Mouse (Mus musculus): Measurements from ENCODE around the gene Rdh16f1. TPM values are rescaled to one million over a fixed set of nuclear protein-coding genes. Genes with fewer than 3 reads are reported as not detected.

Gene Rdh16f1
- polyA plus RNA-seq, 1 experiment, result not detected

GRCm38 (mm10) chr10:127728437-127728836, 31.1 kb upstream of the Rdh16f1 start:
- no peaks in the 10 kb centered on the region for H3K27me3 ChIP-seq (ENCODE audit: control insufficient read depth, insufficient read depth, low read length)
- DNase-seq, result no peak
- H3K4me3 ChIP-seq (ENCODE audit: control insufficient read depth, insufficient read depth, low read length), result no peak overlapping the region
- 82% methylated on average over 8 of the region's 8 CpGs for WGBS
- H3K4me1 ChIP-seq (replicated peaks; ENCODE audit: control insufficient read depth, insufficient read depth, low read length), result no peaks in the 10 kb centered on the region
- H3K36me3 ChIP-seq (ENCODE audit: control insufficient read depth, insufficient read depth, low read length), result no peaks in the 10 kb centered on the region
- H3K27ac ChIP-seq (ENCODE audit: control insufficient read depth, insufficient read depth, low read length), result no peak overlapping the region
- no peak for TF ChIP-seq CTCF (IDR thresholded peaks at IDR 0.05; ENCODE audit: borderline replicate concordance, control insufficient read depth, extremely low read depth, insufficient read depth, low read length, poor library complexity)
- TF ChIP-seq POLR2A (IDR thresholded peaks at IDR 0.05; ENCODE audit: control insufficient read depth, extremely low read depth, insufficient read depth, low read length, poor library complexity), result no peak

- DNase-seq, result no peak
- Histone ChIP-seq H3K27ac (ENCODE audit: control insufficient read depth, insufficient read depth, low read length) (no peak overlapping the region), H3K27me3 (ENCODE audit: control insufficient read depth, insufficient read depth, low read length) (no peaks in the 10 kb centered on the region), H3K36me3 (ENCODE audit: control insufficient read depth, insufficient read depth, low read length) (no peaks in the 10 kb centered on the region), H3K4me3 (ENCODE audit: control insufficient read depth, insufficient read depth, low read length) (no peak overlapping the region), H3K4me1 (replicated peaks; ENCODE audit: control insufficient read depth, insufficient read depth, low read length) (no peaks in the 10 kb centered on the region)
- WGBS, result 84% methylated on average over 11 of the region's 11 CpGs
- TF ChIP-seq CTCF (IDR thresholded peaks at IDR 0.05; ENCODE audit: borderline replicate concordance, control insufficient read depth, extremely low read depth, insufficient read depth, low read length, poor library complexity) (no peak), POLR2A (IDR thresholded peaks at IDR 0.05; ENCODE audit: control insufficient read depth, extremely low read depth, insufficient read depth, low read length, poor library complexity) (no peak)
Observed at GRCm38 (mm10) chr10:127730285-127730932, 29.2 kb upstream of the Rdh16f1 start.

GRCm38 (mm10) chr10:127730933-127731310, 28.7 kb upstream of the Rdh16f1 start:
- 71% methylated on average over 9 of the region's 9 CpGs for WGBS
- no peak overlapping the region for H3K4me3 ChIP-seq (ENCODE audit: control insufficient read depth, insufficient read depth, low read length)
- no peaks in the 10 kb centered on the region for H3K36me3 ChIP-seq (ENCODE audit: control insufficient read depth, insufficient read depth, low read length)
- TF ChIP-seq POLR2A (IDR thresholded peaks at IDR 0.05; ENCODE audit: control insufficient read depth, extremely low read depth, insufficient read depth, low read length, poor library complexity) (no peak), CTCF (IDR thresholded peaks at IDR 0.05; ENCODE audit: borderline replicate concordance, control insufficient read depth, extremely low read depth, insufficient read depth, low read length, poor library complexity) (no peak)
- no peak overlapping the region for H3K27ac ChIP-seq (ENCODE audit: control insufficient read depth, insufficient read depth, low read length)
- no peaks in the 10 kb centered on the region for H3K27me3 ChIP-seq (ENCODE audit: control insufficient read depth, insufficient read depth, low read length)
- no peaks in the 10 kb centered on the region for H3K4me1 ChIP-seq (replicated peaks; ENCODE audit: control insufficient read depth, insufficient read depth, low read length)
- no peak for DNase-seq

GRCm38 (mm10) chr10:127731397-127731796, 28.2 kb upstream of the Rdh16f1 start:
- 35% methylated on average over 5 of the region's 5 CpGs for WGBS
- TF ChIP-seq POLR2A (IDR thresholded peaks at IDR 0.05; ENCODE audit: control insufficient read depth, extremely low read depth, insufficient read depth, low read length, poor library complexity), result no peak
- TF ChIP-seq CTCF (IDR thresholded peaks at IDR 0.05; ENCODE audit: borderline replicate concordance, control insufficient read depth, extremely low read depth, insufficient read depth, low read length, poor library complexity), result no peak
- no peaks in the 10 kb centered on the region for H3K27me3 ChIP-seq (ENCODE audit: control insufficient read depth, insufficient read depth, low read length)

GRCm38 (mm10) chr10:127734434-127734833, 25.2 kb upstream of the Rdh16f1 start:
- peaks cover 8% of the 10 kb centered on the region for H3K4me1 ChIP-seq (replicated peaks; ENCODE audit: control insufficient read depth, insufficient read depth, low read length)
- H3K27ac ChIP-seq (ENCODE audit: control insufficient read depth, insufficient read depth, low read length), result no peak overlapping the region
- WGBS, result 51% methylated on average over 5 of the region's 5 CpGs
- DNase-seq, result no peak
- no peak overlapping the region for H3K4me3 ChIP-seq (ENCODE audit: control insufficient read depth, insufficient read depth, low read length)
- H3K27me3 ChIP-seq (ENCODE audit: control insufficient read depth, insufficient read depth, low read length), result no peaks in the 10 kb centered on the region
- TF ChIP-seq CTCF (IDR thresholded peaks at IDR 0.05; ENCODE audit: borderline replicate concordance, control insufficient read depth, extremely low read depth, insufficient read depth, low read length, poor library complexity) (no peak), POLR2A (IDR thresholded peaks at IDR 0.05; ENCODE audit: control insufficient read depth, extremely low read depth, insufficient read depth, low read length, poor library complexity) (no peak)
- no peaks in the 10 kb centered on the region for H3K36me3 ChIP-seq (ENCODE audit: control insufficient read depth, insufficient read depth, low read length)

More at GRCm38 (mm10) chr10:127731397-127731796, 28.2 kb upstream of the Rdh16f1 start:
- no peaks in the 10 kb centered on the region for H3K4me1 ChIP-seq (replicated peaks; ENCODE audit: control insufficient read depth, insufficient read depth, low read length)
- H3K36me3 ChIP-seq (ENCODE audit: control insufficient read depth, insufficient read depth, low read length), result no peaks in the 10 kb centered on the region
- H3K4me3 ChIP-seq (ENCODE audit: control insufficient read depth, insufficient read depth, low read length), result no peak overlapping the region
- no peak overlapping the region for H3K27ac ChIP-seq (ENCODE audit: control insufficient read depth, insufficient read depth, low read length)
- DNase-seq, result no peak

GRCm38 (mm10) chr10:127736266-127736665, 23.3 kb upstream of the Rdh16f1 start:
- H3K27ac ChIP-seq (ENCODE audit: control insufficient read depth, insufficient read depth, low read length), result no peak overlapping the region
- H3K27me3 ChIP-seq (ENCODE audit: control insufficient read depth, insufficient read depth, low read length), result no peaks in the 10 kb centered on the region; the same call in 1 of the 2 replicates
- H3K36me3 ChIP-seq (ENCODE audit: control insufficient read depth, insufficient read depth, low read length), result no peaks in the 10 kb centered on the region
- no peak for TF ChIP-seq CTCF (IDR thresholded peaks at IDR 0.05; ENCODE audit: borderline replicate concordance, control insufficient read depth, extremely low read depth, insufficient read depth, low read length, poor library complexity)
- TF ChIP-seq POLR2A (IDR thresholded peaks at IDR 0.05; ENCODE audit: control insufficient read depth, extremely low read depth, insufficient read depth, low read length, poor library complexity), result no peak
- DNase-seq, result no peak
- peaks cover 12% of the 10 kb centered on the region for H3K4me1 ChIP-seq (replicated peaks; ENCODE audit: control insufficient read depth, insufficient read depth, low read length)
- WGBS, result 41% methylated on average over 2 of the region's 2 CpGs
- no peak overlapping the region for H3K4me3 ChIP-seq (ENCODE audit: control insufficient read depth, insufficient read depth, low read length)

Data from thymus, adult 2 months (tissue).